Mouse (Mus musculus) limb, embryonic 11.5 days (tissue): ENCODE data around the gene Hcfc2. TPM values are rescaled to one million over a fixed set of nuclear protein-coding genes. Genes with fewer than 3 reads are reported as not detected.

ENCODE experiments used
- ATAC-seq: fragments of 200-750 bp; cut with Nextera tagmentation; 2 replicates; pipeline ENCODE4 v1.8.0; 2017; ENCODE audit warnings: low read depth; ENCODE audit not compliant: insufficient number of reproducible peaks, low FRiP score, low TSS enrichment
- DNase-seq: peaks from one replicate; pipeline ENCODE4 v3.0.0-alpha.2; 2015; ENCODE audit warnings: low spot score
- H3K27ac ChIP-seq: fragments of 300-500 bp; sonication (generic); replicated peaks from 2 replicates; pipeline ENCODE4 v1.5.1; 2014; ENCODE audit warnings: low read depth, mild to moderate bottlenecking, low read length
- H3K27me3 ChIP-seq: fragments of 300-500 bp; sonication (generic); 2 replicates; pipeline ENCODE4 v1.6.1; 2014; ENCODE audit warnings: mild to moderate bottlenecking, low read length, mixed read lengths; ENCODE audit not compliant: control insufficient read depth, insufficient read depth
- H3K36me3 ChIP-seq: fragments of 300-500 bp; sonication (generic); 2 replicates; pipeline ENCODE4 v1.6.1; 2014; ENCODE audit warnings: mild to moderate bottlenecking, low read length, moderate library complexity, mixed read lengths; ENCODE audit not compliant: control insufficient read depth, insufficient read depth
- H3K4me1 ChIP-seq: fragments of 300-500 bp; sonication (generic); 2 replicates; pipeline ENCODE4 v1.6.1; 2014; ENCODE audit warnings: low read length, mixed read lengths; ENCODE audit not compliant: control insufficient read depth, insufficient read depth
- H3K4me2 ChIP-seq: fragments of 300-500 bp; sonication (generic); 2 replicates; pipeline ENCODE4 v1.6.1; 2014; ENCODE audit warnings: low read depth, mild to moderate bottlenecking, moderate library complexity; ENCODE audit not compliant: severe bottlenecking
- H3K4me3 ChIP-seq: fragments of 300-500 bp; sonication (generic); 2 replicates; pipeline ENCODE4 v1.5.1; 2014; ENCODE audit warnings: low read depth, low read length
- H3K9ac ChIP-seq: fragments of 300-500 bp; sonication (generic); 2 replicates; pipeline ENCODE4 v1.6.1; 2014; ENCODE audit warnings: mild to moderate bottlenecking, low read length
- H3K9me3 ChIP-seq: fragments of 300-500 bp; sonication (generic); 2 replicates; pipeline ENCODE4 v1.6.1; 2016; ENCODE audit warnings: low read length; ENCODE audit not compliant: control insufficient read depth
- WGBS: fragments of 180-500 bp; shearing (Covaris S2); extraction: QIAGEN DNeasy Blood & Tissue Kit; methylation state at CpG from one replicate; pipeline ENCODE4 v1.1.7; 2014; 5-methylcytosine and 5-hydroxymethylcytosine counted together
- polyA plus RNA-seq: library from polyadenylated mRNA; unstranded; fragments of >200 nt; fragmentation: Nextera tagmentation; extraction: Ambion mirVana; gene quantifications from 2 replicates; pipeline ENCODE4 v1.2.1, GENCODE M21; 2014

The Hcfc2 gene
- polyA plus RNA-seq, 1 experiment from 2014 or later = 32.2 TPM

DNA sequence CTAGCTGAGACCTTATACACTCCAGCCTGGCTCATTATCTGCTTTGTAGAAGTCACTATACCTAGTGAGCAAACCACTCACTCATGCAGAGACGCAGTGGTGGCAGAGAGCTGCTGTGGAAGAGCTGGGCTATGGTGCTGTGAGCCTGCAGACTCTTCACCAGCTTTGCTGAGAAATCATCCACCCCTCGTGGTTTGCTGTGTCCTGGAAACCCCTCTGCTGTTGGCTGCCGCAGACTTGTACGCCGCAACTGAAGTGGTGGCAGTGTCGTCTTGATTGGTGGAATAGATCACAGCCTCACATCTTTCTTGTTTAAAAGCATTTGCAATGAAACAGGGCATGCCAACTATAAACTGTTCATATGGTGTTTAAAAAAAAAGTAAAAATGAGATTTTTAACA is 48.3 kb downstream of the Hcfc2 start:
- ATAC-seq (no peak), DNase-seq (no peak)
- 91% methylated on average over 6 of the region's 6 CpGs for WGBS
- no peaks in the 10 kb centered on the region for H3K27me3 ChIP-seq
- H3K9me3 ChIP-seq = no peaks in the 10 kb centered on the region
- H3K36me3 ChIP-seq = peaks cover 12% of the 10 kb centered on the region; the same call in 1 of the 2 replicates
- H3K4me2 ChIP-seq = no peak overlapping the region
- no peaks in the 10 kb centered on the region for H3K4me1 ChIP-seq
- H3K9ac ChIP-seq = no peak overlapping the region
- H3K4me3 ChIP-seq = no peak overlapping the region
- H3K27ac ChIP-seq = no peak overlapping the region

DNA sequence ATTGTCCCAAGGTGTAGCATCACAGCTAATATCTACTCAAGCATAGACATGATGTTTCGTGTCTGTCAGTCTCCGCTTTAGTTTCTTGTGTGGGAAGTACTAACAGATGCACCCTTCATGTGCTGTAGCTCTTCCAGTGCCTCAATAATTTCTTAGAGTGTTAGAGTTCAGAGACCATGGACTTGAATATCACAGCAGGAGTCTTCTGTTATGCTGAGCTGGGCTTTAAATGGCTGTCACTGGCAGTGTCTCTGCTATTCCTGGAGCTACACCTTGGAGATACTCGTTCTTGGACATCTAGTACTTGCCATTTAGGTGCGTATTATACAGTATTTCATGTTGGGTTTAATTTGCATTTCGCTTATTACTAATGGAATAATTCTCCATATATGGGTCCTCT is 49.3 kb downstream of the Hcfc2 start:
- peaks cover 15% of the 10 kb centered on the region; the same call in 1 of the 2 replicates for H3K36me3 ChIP-seq
- no peaks in the 10 kb centered on the region for H3K9me3 ChIP-seq
- H3K4me1 ChIP-seq = no peaks in the 10 kb centered on the region
- H3K9ac ChIP-seq = no peak overlapping the region
- H3K4me3 ChIP-seq = no peak overlapping the region
- DNase-seq = no peak
- no peak overlapping the region for H3K27ac ChIP-seq
- H3K4me2 ChIP-seq = no peak overlapping the region
- ATAC-seq = no peak
- WGBS = 94% methylated on average over 5 of the region's 5 CpGs
- no peaks in the 10 kb centered on the region for H3K27me3 ChIP-seq

DNA sequence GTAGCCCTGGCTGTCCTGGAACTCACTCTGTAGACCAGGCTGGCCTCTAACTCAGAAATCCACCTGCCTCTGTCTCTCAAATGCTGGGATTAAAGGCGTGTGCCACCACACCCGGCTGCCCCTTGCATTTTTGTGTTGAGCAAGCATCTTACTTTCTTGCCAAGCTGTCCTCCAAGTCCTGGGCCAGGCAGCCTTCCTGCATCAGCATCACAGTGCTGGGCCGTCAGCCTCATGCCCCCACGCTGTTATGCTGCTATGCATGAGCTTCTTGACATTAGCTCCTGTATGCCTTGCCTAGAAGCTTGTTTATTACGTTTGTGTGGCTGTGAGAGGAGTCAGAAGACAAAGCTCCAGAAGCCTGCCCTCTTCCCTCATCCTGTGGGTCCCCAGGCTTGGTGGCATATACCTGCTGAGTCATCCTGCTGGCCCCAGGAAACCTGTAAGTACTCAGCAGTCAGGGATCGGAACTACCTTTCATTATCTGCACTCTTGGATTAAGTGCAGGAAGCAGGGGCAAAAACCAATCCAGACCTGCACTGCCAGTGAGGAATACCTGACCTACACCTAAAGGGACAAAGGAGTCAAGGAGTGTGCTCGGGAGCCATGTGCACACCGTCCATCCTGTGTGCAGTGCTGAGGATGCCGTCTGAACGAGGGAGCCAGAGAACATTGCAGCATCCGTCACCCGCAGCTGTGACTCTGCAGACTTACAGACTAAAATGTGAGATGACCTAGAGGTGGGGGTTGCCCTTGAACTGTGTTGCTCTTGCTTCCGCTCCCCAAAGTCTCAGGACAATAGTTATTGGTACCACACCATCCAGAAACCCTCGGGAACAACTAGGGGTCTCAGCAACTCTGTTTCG is 51.3 kb downstream of the Hcfc2 start:
- DNase-seq = no peak
- WGBS = 91% methylated on average over 15 of the region's 15 CpGs
- ATAC-seq = no peak
- H3K27me3 ChIP-seq = no peaks in the 10 kb centered on the region
- H3K4me3 ChIP-seq = no peak overlapping the region
- H3K36me3 ChIP-seq = peaks cover 28% of the 10 kb centered on the region
- H3K9ac ChIP-seq = no peak overlapping the region
- no peak overlapping the region for H3K27ac ChIP-seq
- H3K9me3 ChIP-seq = no peaks in the 10 kb centered on the region
- H3K4me2 ChIP-seq = no peak overlapping the region
- H3K4me1 ChIP-seq = no peaks in the 10 kb centered on the region

DNA sequence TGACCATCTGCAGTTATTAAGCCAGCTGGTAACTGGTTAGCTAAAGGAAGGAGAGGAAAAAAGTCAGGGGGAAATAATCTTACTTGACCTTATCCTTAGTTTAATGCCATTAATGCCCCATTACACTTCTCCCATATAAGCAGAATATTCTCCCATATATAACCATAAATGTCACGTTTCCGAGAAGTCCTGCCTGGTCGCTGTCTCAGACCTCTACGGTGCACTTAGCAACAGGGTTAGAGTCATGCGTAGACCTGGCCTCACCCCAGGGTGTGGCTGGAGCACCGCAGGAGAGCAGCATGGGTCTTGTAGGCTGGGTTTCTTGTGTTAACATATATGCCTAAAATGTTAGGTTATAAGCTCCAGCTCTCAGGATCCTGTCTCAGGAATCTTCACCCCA is 54.8 kb downstream of the Hcfc2 start:
- Histone ChIP-seq H3K4me2 (no peak overlapping the region), H3K9me3 (no peaks in the 10 kb centered on the region), H3K9ac (no peak overlapping the region), H3K4me1 (no peaks in the 10 kb centered on the region), H3K27ac (no peak overlapping the region), H3K27me3 (no peaks in the 10 kb centered on the region), H3K4me3 (no peak overlapping the region), H3K36me3 (peaks cover 49% of the 10 kb centered on the region)
- DNase-seq (no peak), ATAC-seq (no peak)
- WGBS = 92% methylated on average over 6 of the region's 6 CpGs

DNA sequence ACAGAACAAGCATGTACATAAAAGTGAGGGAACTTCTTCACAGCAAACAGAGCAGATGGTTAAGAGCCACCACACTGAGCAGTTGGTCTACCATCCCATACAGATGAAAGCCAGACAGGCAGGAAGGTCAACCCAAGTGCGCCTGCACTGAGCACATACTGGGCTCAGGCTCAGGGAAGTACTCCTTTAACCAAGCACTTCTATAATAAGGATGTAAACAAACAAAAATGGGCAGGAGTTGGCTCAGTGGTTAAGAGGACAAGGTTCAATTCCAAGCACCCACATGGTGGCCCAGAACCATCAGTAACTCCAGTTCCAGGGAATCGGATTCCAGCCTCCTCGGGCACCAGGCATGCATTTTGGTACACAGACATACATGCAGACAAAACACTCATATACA is 57.0 kb downstream of the Hcfc2 start:
- WGBS = 94% methylated on average over 3 of the region's 3 CpGs
- no peak for DNase-seq
- Histone ChIP-seq H3K27me3 (no peaks in the 10 kb centered on the region), H3K4me3 (no peak overlapping the region), H3K27ac (no peak overlapping the region), H3K9ac (no peak overlapping the region), H3K9me3 (no peaks in the 10 kb centered on the region), H3K4me1 (no peaks in the 10 kb centered on the region), H3K4me2 (no peak overlapping the region), H3K36me3 (peaks cover 60% of the 10 kb centered on the region)
- no peak for ATAC-seq

DNA sequence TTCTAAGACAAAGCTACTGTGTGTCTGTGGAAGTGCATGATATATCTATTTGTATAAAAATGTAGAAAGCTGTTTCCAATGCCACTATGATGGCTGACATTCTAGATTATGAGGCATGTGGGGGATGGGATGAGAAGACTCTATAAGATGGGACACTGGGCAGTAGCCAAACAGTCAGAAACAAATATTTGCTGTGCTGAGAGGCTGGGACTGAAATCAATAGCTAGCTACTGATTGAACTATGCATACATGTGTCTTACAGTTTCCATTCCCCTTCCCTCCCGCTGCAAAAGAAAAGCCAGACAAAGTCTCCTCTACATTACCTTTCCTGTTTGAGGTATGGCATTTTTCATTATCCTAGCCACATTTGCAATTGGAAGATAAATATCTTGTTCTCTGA is 58.7 kb downstream of the Hcfc2 start:
- Histone ChIP-seq H3K27me3 (no peaks in the 10 kb centered on the region), H3K27ac (no peak overlapping the region), H3K4me3 (no peak overlapping the region), H3K36me3 (peaks cover 54% of the 10 kb centered on the region), H3K9ac (no peak overlapping the region), H3K4me2 (no peak overlapping the region), H3K9me3 (no peaks in the 10 kb centered on the region), H3K4me1 (no peaks in the 10 kb centered on the region)
- DNase-seq = no peak
- 96% methylated on average over 1 of the region's 1 CpGs for WGBS
- no peak for ATAC-seq

DNA sequence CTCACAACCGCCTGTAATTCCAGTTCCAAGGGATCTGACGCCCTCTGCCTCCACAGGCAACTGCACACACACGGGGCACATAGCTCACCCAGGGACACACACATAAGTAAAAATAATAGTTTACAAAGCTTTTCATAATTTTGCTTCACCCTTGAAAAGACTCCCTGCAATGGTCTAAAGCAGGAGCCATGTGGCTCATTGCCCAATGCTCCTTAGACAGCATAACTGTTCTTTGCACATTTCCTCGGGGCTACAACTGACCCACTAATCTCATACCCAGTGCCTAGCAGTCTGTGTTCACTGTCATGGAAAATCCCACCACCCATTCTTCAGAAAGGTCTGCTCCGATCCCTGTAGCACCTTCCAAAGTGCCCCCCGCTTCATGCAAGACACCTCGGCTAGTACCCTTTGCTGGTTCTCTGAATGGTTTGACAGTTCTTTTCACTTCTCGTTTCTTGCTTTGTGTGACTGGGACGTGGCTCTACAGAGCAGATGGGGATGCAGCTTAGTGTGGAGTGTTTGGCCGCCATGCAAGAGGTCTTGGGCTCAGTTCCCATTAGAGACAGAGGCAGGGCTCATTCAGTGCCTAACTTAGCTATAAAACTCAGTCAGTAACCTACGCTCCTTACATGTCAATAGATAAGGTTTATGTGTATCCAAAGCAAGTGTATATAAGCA is 59.4 kb downstream of the Hcfc2 start:
- no peaks in the 10 kb centered on the region for H3K4me1 ChIP-seq
- ATAC-seq (no peak), DNase-seq (no peak)
- no peak overlapping the region for H3K9ac ChIP-seq
- 95% methylated on average over 11 of the region's 11 CpGs for WGBS
- no peaks in the 10 kb centered on the region for H3K27me3 ChIP-seq
- H3K9me3 ChIP-seq = no peaks in the 10 kb centered on the region
- H3K4me3 ChIP-seq = no peak overlapping the region
- peaks cover 52% of the 10 kb centered on the region for H3K36me3 ChIP-seq
- H3K27ac ChIP-seq = no peak overlapping the region
- H3K4me2 ChIP-seq = no peak overlapping the region

DNA sequence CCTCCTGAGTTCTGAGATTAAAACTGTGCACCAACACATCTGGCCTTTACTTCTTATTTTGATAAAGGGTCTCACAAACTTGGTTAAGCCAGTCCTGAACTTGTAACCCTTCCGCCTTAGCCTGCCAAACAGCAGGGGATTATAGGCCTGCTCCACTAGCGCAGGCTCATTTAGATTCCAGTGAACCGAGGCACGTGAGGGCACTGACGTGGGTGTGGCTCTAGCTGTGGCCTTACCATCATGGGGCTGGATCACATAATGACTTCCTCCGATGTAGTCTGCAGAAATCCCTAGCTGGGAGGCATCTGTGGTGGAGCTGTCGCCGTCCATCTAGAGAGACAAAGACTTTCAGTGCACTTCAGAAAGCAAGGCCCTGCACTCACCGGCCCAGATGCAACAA is 60.5 kb downstream of the Hcfc2 start:
- H3K4me1 ChIP-seq = 0 out of 2 replicates have a peak, but pooled peaks cover 4% of the 10 kb centered on the region
- WGBS = 93% methylated on average over 9 of the region's 9 CpGs
- no peak for ATAC-seq
- H3K4me2 ChIP-seq = no peak overlapping the region
- H3K27ac ChIP-seq = no peak overlapping the region
- H3K4me3 ChIP-seq = no peak overlapping the region
- no peak for DNase-seq
- H3K36me3 ChIP-seq = peaks cover 47% of the 10 kb centered on the region
- no peak overlapping the region for H3K9ac ChIP-seq
- H3K27me3 ChIP-seq = no peaks in the 10 kb centered on the region
- H3K9me3 ChIP-seq = no peaks in the 10 kb centered on the region
